Mouse (Mus musculus): ENCODE results near the gene Ahnak. TPM values are rescaled to one million over a fixed set of nuclear protein-coding genes. Genes with fewer than 3 reads are reported as not detected.

Ahnak gene
- polyA plus RNA-seq, 1 experiment from 2014 or later, result 25.0 TPM

DNA sequence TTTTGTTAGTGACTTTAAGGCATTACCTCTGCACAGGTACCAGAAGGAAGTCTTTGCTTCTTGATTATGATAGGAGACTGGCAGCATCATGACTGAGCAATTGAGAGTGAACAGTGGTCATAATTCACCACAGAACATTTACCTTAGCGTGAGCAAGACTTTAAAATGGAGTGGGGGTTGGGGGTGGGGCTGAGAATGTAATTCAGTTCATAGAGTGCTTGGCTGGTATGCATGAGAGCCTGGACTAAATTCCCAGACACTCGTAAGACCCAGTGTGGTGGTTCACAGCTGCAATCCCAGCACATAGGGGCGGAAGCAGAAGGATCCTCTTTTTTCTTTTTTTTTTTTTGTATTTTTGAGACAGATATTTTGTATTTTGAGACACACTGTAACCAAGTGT lies 30.2 kb downstream of the Ahnak start:
- Histone ChIP-seq H3K27me3 (replicated peaks) (no peaks in the 10 kb centered on the region), H3K36me3 (peaks cover 10% of the 10 kb centered on the region; the same call in 1 of the 2 replicates), H3K4me2 (replicated peaks) (no peak overlapping the region), H3K9me3 (no peaks in the 10 kb centered on the region), H3K9ac (no peak overlapping the region), H3K4me3 (replicated peaks) (no peak overlapping the region), H3K4me1 (replicated peaks) (no peaks in the 10 kb centered on the region), H3K27ac (no peak overlapping the region)
- no peak for ATAC-seq
- 85% methylated on average over 3 of the region's 3 CpGs for WGBS

DNA sequence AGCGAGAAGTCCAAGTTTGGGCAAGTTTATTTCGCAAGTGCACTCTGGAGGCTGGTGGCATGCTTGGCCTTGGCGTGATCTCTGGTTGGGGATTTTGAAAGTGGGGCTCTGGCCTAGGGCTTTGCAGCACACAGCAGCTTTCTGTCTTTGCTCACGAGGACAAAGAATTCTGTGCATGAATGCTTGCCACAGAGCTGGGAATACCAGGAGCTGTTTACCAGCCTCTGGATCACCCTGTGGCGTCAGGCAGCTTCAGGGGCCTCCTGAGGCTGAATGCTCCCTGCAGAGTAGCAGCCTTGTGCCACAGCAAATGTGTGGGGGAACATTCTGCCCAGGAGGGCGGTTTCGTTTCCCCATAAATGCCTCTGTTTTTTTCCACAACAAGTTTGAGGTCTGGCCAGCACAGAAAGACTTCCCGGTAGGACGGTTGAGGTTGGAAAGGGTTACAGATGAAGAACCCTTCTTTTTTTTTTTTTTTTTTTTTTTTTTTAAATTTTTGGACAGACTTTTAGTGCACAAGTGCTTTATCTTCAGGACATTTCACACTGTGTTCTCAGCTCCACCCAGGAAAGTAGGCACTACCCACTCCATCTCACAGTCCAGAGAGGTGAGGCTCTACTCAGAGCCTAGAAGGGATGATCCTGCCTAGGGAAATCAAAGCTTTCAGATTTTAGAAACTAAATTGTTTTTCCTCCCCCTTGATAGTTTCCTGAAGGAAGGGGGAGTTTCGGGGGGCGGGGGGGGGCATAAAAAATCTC lies 34.1 kb downstream of the Ahnak start:
- H3K27me3 ChIP-seq (replicated peaks), result no peaks in the 10 kb centered on the region
- H3K4me3 ChIP-seq (replicated peaks), result no peak overlapping the region
- H3K9ac ChIP-seq, result no peak overlapping the region
- WGBS, result 62% methylated on average over 11 of the region's 11 CpGs
- H3K4me1 ChIP-seq (replicated peaks), result peaks cover 15% of the 10 kb centered on the region; the same call in 1 of the 2 replicates
- no peak overlapping the region for H3K4me2 ChIP-seq (replicated peaks)
- no peak for ATAC-seq
- H3K27ac ChIP-seq, result peak overlapping the region; percentile 44; the same call in 1 of the 2 replicates
- H3K9me3 ChIP-seq, result no peaks in the 10 kb centered on the region
- H3K36me3 ChIP-seq, result no peaks in the 10 kb centered on the region; the same call in 1 of the 2 replicates

DNA sequence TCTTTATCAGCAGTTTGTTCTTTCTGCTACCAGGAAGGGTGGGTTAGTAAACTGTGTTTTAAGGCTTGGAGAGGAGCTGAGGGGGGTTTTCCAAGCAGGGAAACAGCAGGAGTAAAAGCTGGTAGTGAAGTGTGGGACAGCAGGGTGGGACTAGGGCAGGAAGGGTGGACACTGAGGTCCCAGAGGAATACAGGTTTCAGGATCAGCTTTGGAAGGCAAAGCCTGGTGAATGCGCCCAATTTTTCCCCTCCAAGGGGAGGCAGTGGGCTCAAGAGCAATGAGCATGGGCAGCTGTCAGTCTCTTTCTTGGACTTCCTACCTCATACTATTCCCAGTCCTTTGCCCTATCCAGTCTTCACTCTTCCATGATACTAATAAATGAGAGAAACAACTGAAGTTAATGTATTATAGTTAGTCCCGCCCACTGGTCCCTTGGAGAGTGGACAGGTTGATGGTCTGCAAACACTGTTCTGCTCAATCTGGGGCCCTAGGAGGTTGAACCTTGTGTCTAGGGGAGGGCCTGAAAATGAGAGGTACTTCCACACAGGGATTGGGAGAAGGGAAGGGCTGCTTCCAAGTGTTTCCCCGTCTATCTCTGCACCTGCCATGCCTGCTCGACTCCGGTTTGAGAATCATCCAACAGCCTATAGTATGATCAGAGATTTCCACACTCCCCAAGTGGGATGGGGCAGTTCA lies 36.6 kb downstream of the Ahnak start:
- 75% methylated on average over 5 of the region's 5 CpGs for WGBS
- H3K4me1 ChIP-seq (replicated peaks), result peaks cover 15% of the 10 kb centered on the region; the same call in 1 of the 2 replicates
- no peak overlapping the region for H3K4me3 ChIP-seq (replicated peaks)
- H3K4me2 ChIP-seq (replicated peaks), result no peak overlapping the region; the same call in 1 of the 2 replicates
- H3K27ac ChIP-seq, result peak overlapping the region; percentile 59; the same call in 1 of the 2 replicates
- H3K27me3 ChIP-seq (replicated peaks), result no peaks in the 10 kb centered on the region
- H3K36me3 ChIP-seq, result no peaks in the 10 kb centered on the region
- ATAC-seq, result peak; percentile 78
- H3K9me3 ChIP-seq, result no peaks in the 10 kb centered on the region
- no peak overlapping the region for H3K9ac ChIP-seq

DNA sequence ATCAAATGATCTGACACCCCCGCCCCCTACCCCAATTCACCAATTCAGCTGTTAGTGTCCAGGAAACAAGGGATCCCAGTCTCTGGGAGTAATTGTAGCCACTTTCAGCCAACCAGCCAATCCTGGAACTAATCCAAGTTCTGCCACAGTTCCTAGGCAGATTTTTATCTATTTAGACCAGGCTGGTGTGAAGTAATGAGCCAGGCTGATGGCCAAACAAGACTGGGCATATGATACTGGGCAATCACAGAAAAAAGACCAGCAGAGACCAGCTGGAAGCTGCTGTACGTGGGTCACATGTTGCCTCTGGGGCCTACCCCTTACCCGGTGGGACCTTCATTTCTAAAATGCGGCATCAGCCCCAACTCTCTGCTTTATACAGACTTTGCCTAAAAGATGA lies 37.5 kb downstream of the Ahnak start:
- ATAC-seq, result no peak
- no peak overlapping the region for H3K4me2 ChIP-seq (replicated peaks)
- H3K9ac ChIP-seq, result no peak overlapping the region
- H3K27ac ChIP-seq, result no peak overlapping the region
- no peak overlapping the region for H3K4me3 ChIP-seq (replicated peaks)
- no peaks in the 10 kb centered on the region for H3K27me3 ChIP-seq (replicated peaks)
- H3K9me3 ChIP-seq, result no peaks in the 10 kb centered on the region
- H3K4me1 ChIP-seq (replicated peaks), result peaks cover 15% of the 10 kb centered on the region; the same call in 1 of the 2 replicates
- no peaks in the 10 kb centered on the region for H3K36me3 ChIP-seq
- WGBS, result 86% methylated on average over 4 of the region's 4 CpGs

DNA sequence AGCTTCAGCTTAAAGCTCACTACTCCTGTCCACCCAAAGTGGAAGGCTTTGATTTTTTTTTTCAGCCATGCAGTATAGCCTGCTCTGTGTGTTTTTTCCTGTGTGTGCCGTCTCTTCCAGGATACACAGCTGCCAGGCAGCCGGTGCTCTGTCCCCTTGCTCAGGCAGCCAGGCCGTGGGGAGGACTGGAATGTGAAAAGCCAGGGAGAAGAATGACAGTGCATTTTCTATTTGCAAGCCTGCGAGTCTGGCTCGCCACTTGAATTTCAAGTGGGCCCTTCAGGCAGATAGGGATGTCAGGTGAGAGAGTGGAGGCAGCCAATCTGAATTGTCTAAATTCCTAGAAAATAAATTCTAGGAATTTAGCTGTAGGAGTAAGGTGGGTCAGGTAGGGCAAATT lies 38.7 kb downstream of the Ahnak start:
- H3K9me3 ChIP-seq, result no peaks in the 10 kb centered on the region
- ATAC-seq, result no peak
- 21% methylated on average over 5 of the region's 5 CpGs for WGBS
- no peak overlapping the region for H3K27ac ChIP-seq
- no peaks in the 10 kb centered on the region for H3K36me3 ChIP-seq
- H3K27me3 ChIP-seq (replicated peaks), result no peaks in the 10 kb centered on the region
- H3K4me2 ChIP-seq (replicated peaks), result no peak overlapping the region
- peaks cover 18% of the 10 kb centered on the region; the same call in 1 of the 2 replicates for H3K4me1 ChIP-seq (replicated peaks)
- H3K9ac ChIP-seq, result no peak overlapping the region
- H3K4me3 ChIP-seq (replicated peaks), result no peak overlapping the region

DNA sequence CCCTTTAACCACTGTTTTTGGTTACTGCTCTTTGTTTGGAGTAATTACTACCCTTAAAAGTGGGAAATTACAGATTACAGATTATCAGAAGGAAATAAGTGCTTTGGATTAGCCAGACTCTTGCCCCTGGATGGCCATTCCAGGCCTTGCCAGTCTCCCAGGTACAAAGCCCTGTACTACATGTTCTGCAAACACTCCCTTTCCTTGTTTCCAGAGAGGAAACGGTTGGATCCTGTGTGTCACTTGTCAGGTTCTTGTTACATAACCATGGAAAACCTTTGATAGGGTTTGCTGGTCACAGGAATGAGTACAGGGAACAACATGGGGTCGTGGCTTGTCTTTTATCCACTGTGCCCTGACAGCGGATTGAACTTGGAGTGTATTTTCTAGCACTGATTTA lies 39.3 kb downstream of the Ahnak start:
- ATAC-seq, result no peak
- 77% methylated on average over 3 of the region's 3 CpGs for WGBS

DNA sequence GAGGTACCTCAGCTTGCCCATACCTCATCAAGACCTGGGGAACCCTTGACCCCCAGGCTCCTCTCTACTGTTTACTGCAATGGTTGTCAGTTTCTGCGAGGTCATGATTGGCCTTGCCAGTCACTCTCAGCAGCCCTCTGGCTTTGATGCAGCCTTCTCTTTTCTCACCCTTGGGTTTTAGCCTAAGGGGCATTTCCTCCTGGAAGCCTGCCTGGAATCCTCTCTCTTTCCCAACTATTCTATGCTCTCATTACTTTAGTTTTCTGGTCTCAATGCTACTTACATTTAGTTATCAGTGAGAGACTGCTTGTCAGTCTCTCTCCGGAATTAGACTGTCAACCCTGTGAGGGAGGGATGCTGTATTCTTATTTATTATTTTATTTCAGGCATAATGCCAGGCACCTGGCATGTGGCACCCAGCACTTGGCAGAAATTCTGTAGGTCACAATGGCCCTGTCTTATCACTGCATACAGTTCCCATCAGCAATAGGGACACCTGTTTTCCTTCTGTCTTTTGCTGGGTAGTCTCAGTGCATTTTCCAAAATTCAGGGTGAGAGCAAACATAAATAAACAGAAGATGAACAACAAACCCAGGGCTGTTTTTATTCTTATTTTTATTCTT lies 40.7 kb downstream of the Ahnak start:
- Histone ChIP-seq H3K9me3 (no peaks in the 10 kb centered on the region), H3K27ac (no peak overlapping the region), H3K4me2 (replicated peaks) (no peak overlapping the region), H3K4me3 (replicated peaks) (no peak overlapping the region), H3K36me3 (no peaks in the 10 kb centered on the region), H3K4me1 (replicated peaks) (peaks cover 18% of the 10 kb centered on the region), H3K27me3 (replicated peaks) (no peaks in the 10 kb centered on the region), H3K9ac (no peak overlapping the region)
- WGBS, result 70% methylated on average over 2 of the region's 2 CpGs
- no peak for ATAC-seq

More for the DNA sequence above, 39.3 kb downstream of the Ahnak start:
- H3K27me3 ChIP-seq (replicated peaks), result no peaks in the 10 kb centered on the region
- H3K9ac ChIP-seq, result no peak overlapping the region
- H3K4me3 ChIP-seq (replicated peaks), result no peak overlapping the region
- peaks cover 18% of the 10 kb centered on the region; the same call in 1 of the 2 replicates for H3K4me1 ChIP-seq (replicated peaks)
- no peaks in the 10 kb centered on the region for H3K36me3 ChIP-seq
- no peak overlapping the region for H3K4me2 ChIP-seq (replicated peaks)
- H3K9me3 ChIP-seq, result no peaks in the 10 kb centered on the region
- H3K27ac ChIP-seq, result no peak overlapping the region

DNA sequence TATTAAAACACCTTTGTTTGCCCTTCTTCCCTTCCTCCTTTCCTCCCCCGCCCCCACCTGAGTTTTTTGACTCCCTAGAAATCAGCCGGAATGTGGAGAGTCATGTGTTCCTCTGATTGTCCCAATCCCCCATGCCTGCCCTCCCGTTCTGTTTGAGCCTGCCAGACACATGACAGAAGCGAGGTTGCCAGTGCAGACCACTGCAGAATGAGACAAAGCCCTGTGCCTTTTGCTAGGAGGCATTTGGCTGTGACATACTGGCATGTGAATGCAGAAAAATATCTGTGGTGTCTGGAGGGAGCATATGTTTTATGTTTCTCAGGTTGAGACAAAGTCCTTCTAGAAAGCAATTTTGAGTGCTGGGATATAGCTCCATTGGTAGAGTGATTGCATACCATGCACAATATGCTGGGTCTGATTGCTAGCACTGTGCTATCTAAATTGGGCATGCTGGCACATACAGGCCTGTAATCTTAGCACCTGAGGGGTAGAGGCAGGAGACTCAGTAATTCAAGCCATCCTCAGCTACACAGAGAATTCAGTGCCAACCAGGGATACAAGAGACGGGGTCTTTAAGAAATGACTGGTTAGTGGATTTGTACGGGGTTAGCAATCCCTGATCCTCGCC lies 43.5 kb downstream of the Ahnak start:
- 60% methylated on average over 7 of the region's 7 CpGs for WGBS
- no peak overlapping the region for H3K4me3 ChIP-seq (replicated peaks)
- no peak overlapping the region for H3K27ac ChIP-seq
- no peaks in the 10 kb centered on the region for H3K27me3 ChIP-seq (replicated peaks)
- H3K4me2 ChIP-seq (replicated peaks), result no peak overlapping the region
- H3K9ac ChIP-seq, result no peak overlapping the region
- H3K36me3 ChIP-seq, result no peaks in the 10 kb centered on the region
- no peaks in the 10 kb centered on the region for H3K9me3 ChIP-seq
- H3K4me1 ChIP-seq (replicated peaks), result peaks cover 4% of the 10 kb centered on the region; the same call in 1 of the 2 replicates
- ATAC-seq, result no peak

DNA sequence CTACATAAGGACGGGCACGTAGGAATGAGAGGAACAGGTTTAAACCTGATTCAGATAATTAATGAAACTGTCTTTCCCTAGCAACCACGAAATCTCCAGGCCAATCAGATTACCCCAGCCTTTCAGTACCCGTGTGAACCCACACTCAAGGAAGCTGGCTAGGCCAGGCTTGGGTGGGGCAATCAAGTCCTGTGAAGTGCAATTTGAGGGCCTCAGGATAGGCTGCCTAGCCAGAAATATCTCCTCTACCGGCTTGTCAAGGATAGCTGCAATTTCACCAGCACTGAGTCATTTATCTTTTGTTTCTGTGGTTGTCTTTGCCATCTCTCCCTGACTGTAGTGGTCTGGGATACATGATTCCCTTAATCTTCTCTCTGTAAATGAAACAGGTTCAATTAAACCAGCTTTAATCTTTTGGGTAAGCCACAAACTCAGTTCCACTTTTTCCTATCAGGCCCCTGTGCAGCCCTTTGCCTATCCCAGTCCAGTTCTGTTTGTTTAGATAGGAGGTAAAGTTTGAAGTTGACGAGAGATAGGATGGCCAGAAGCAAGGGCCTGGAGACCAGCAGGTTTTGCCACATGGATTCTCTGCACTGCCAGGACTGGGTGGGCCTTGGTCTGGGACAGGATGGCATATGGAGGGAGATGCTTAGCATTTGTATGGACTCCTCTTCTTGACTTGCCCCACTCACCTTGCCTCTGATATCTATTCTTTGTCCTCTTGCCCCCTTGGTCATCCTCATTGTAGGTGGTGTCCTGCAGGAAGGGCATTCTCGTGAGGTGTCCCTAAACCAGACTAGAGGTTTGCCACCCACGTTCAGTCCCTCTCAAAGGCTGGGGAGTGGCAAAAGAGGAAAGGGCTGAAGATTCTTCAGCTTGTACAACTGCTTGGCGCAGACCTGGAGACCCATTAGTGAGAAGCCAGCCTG lies 44.6 kb downstream of the Ahnak start:
- Histone ChIP-seq H3K27me3 (replicated peaks) (no peaks in the 10 kb centered on the region), H3K9ac (no peak overlapping the region), H3K36me3 (no peaks in the 10 kb centered on the region), H3K4me2 (replicated peaks) (no peak overlapping the region), H3K9me3 (no peaks in the 10 kb centered on the region), H3K27ac (no peak overlapping the region), H3K4me1 (replicated peaks) (peaks cover 2% of the 10 kb centered on the region; the same call in 1 of the 2 replicates), H3K4me3 (replicated peaks) (no peak overlapping the region)
- 44% methylated on average over 9 of the region's 9 CpGs for WGBS
- peak; percentile 88 for ATAC-seq

DNA sequence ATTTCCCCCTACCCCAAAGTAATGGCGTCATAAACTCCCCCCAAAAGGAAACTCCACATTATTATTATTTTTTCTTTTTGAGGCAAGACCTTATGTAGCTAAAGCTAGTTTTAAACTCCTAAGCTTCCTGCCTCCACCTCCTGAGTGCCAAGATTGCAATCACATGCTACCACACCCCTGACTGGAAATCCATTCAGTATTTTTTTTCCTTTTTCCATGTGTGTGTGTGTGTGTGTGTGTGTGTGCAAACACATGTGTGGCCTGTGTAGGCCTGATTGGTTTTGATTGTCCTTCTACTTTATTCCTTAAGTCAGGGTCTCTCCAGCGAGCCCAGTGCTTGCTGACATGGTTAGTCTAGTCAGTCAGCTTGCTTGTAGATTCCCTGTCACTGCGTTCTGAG lies 45.4 kb downstream of the Ahnak start:
- 83% methylated on average over 3 of the region's 3 CpGs for WGBS
- H3K9me3 ChIP-seq, result no peaks in the 10 kb centered on the region
- H3K4me1 ChIP-seq (replicated peaks), result peaks cover 3% of the 10 kb centered on the region
- H3K4me3 ChIP-seq (replicated peaks), result no peak overlapping the region
- no peak for ATAC-seq
- no peak overlapping the region for H3K9ac ChIP-seq
- H3K4me2 ChIP-seq (replicated peaks), result no peak overlapping the region
- H3K27ac ChIP-seq, result no peak overlapping the region
- H3K27me3 ChIP-seq (replicated peaks), result no peaks in the 10 kb centered on the region
- H3K36me3 ChIP-seq, result no peaks in the 10 kb centered on the region

DNA sequence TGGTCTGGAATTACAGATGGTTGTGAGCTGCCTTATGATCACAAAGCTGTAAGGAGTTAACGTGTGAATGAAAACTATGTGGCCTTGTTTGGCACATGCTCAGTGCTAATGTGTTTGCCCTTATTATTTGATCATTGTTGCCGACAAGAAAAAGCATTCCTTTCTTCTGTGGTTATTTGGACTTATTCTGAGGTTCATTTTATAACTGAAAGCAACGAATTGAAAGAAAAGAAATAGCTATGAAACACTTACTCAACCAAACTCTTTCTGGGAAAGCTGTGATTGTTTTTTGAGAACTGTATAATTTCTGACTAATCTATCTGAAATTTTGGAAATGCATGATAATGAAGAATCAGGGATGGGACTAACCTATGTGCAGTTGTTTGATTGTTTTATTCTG lies 46.0 kb downstream of the Ahnak start:
- no peak overlapping the region for H3K9ac ChIP-seq
- H3K4me1 ChIP-seq (replicated peaks), result peaks cover 9% of the 10 kb centered on the region
- no peak for ATAC-seq
- H3K36me3 ChIP-seq, result no peaks in the 10 kb centered on the region
- no peak overlapping the region for H3K27ac ChIP-seq
- H3K4me3 ChIP-seq (replicated peaks), result no peak overlapping the region
- H3K9me3 ChIP-seq, result no peaks in the 10 kb centered on the region
- no peaks in the 10 kb centered on the region for H3K27me3 ChIP-seq (replicated peaks)
- H3K4me2 ChIP-seq (replicated peaks), result no peak overlapping the region
- WGBS, result 62% methylated on average over 3 of the region's 3 CpGs
